Mouse (Mus musculus): ENCODE data around the gene Gm21627. TPM values are rescaled to one million over a fixed set of nuclear protein-coding genes. Genes with fewer than 3 reads are reported as not detected.
"Not testable (repeated sequence)": the region's sequence is repeated elsewhere in the genome, so short reads cannot be mapped to it uniquely, and the experiment has no call there.

The Gm21627 gene
- polyA plus RNA-seq (2015; fragmentation: Nextera tagmentation; extraction: Ambion mirVana): not detected in 2 replicates

DNA sequence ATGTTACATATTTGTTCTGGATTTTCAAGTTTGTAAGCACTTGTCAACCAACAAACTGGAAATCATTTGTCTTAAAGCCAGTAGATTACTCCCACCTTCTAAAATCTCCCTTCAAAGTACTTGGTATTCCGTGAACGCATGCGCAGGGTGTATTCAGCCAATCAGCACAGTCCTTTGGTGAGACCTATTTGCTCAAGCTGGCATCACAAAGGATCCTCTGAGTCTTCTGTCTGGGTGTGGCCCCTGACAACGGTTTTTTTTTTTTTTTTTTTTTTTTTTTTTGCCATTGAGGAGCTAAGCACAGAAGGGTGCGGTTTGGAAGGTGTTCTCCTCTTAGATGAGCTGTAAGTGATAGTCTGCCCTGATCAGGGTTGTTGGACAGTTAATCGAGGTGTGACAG is at the start of gene Gm21627:
Gene Gm21627, plus strand, starts transcription at position 301 of the 400 bp plus-strand sequence.
- no CpG with 5 or more reads among the region's 6 CpGs for WGBS
- H3K27me3 ChIP-seq; H3K4me2 ChIP-seq; ATAC-seq (ENCODE audit: low read depth); H3K9ac ChIP-seq; H3K27ac ChIP-seq (replicated peaks); H3K36me3 ChIP-seq; H3K9me3 ChIP-seq; H3K4me1 ChIP-seq (replicated peaks); H3K4me3 ChIP-seq: not testable (repeated sequence)
